Mouse (Mus musculus): Measurements from ENCODE around the gene Zfp281.

DNA sequence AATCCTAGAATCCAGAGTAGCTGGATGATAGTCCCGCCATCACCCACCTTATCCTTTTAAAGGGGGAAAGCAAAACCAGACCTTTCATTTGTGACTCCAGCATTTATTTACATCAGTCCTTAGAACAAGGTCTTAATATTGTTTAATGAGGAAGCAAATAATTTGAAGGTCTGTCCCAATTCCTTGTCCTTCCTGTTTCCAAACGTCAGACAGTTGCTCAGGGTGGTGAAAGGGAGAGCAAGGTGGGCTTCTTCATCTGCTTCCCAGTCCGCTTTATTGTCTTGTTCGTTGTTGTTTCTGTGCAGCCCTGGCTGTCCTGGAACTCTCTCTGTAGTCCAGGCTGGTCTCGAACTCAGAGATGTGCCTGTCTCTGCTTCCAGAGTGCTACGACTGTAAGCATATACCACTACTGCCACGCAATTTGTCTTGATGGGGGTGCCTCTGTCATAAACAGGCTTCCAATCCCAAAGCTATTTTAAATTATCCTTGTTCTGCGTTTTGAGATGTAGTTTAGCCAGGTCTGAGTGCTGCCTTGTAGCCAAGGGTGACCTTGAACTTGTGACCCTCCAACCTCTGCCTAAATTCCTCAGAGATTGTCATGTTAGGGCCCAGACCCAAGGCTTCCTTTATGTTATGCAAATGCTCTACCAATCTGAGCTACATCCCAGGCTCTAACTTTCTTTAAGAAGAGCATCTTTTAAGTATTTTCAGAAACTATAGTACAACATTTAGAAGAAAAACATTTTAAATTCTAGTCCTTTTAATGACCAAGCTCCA lies 21.3 kb downstream of the Zfp281 start:
- TF ChIP-seq CTCF (IDR thresholded peaks at IDR 0.05; ENCODE audit: low read depth, low read length) = no peak
- no peak for TF ChIP-seq POLR2A (IDR thresholded peaks at IDR 0.05; ENCODE audit: extremely low read depth, insufficient read depth, low read length)
